Mouse (Mus musculus): Measurements from ENCODE around the gene Naaa.

The Naaa gene

DNA sequence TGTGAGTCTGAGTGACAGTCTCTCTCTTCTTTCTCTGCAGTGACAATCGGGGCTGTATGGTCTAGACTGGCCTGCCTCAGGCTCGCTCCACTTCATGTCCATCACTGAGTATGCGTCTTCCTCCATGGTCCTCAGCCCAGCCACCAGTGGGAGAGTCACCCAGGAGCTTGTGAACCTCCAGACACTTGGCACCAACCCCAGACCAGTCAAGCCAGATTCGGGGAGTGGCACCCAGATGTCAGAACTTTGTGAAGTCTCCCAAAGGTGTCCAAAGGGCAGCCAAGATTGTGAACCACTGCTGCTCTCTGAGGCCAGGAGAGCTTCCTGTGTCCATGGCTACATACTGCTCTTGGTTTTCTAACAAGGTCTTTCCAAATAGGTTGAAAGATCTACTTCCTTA, 65.7 kb downstream of the Naaa start:
- DNase-seq (ENCODE audit: low spot score): peak; percentile 82

DNA sequence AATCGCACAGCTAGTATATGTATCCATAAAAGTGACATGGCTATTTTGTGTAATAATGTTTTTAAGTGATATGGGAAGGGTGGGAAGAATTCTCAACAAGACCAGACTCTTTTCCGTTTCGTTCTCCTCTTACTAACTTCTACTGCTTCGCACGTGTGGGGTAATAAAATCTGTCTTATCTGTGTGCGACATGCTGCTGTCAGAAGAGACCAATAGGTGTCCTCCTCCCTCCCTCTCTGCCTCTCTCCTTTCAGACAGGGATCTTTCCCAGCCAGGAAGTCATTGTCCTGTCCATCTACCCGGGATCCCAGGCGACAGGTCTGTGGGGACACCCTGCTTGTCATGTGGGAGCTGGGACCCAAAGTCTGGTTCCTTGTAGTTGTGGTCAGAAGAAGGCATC, 67.8 kb downstream of the Naaa start:
- no peak for DNase-seq (ENCODE audit: low spot score)

Measured in adipocyte (in vitro differentiated cells).